Mouse (Mus musculus) lung, adult 2 months (tissue): ENCODE data around the gene Irf2.
"Not testable (repeated sequence)": the region's sequence is repeated elsewhere in the genome, so short reads cannot be mapped to it uniquely, and the experiment has no call there.

Source experiments
- CTCF ChIP-seq: fragments of 200-500 bp; IDR thresholded peaks from 2 replicates; pipeline ENCODE4 v1.5.1; 2011; ENCODE audit warnings: mild to moderate bottlenecking, low read length, control low read depth; ENCODE audit not compliant: insufficient read depth
- POLR2A ChIP-seq: fragments of 200-500 bp; IDR thresholded peaks from 2 replicates; pipeline ENCODE4 v1.6.1; 2011; ENCODE audit warnings: low read depth, mild to moderate bottlenecking, control low read depth, low read length, borderline replicate concordance; ENCODE audit errors: extremely low read depth

- TF ChIP-seq CTCF, POLR2A: not testable (repeated sequence)
Measured at GRCm38 (mm10) chr8:46729671-46730070, 9.9 kb upstream of the Irf2 start.
